Mouse (Mus musculus) forelimb bud, embryonic 11.5 days (tissue): Measurements from ENCODE around the gene Cep164.
"Not testable (repeated sequence)": the region's sequence is repeated elsewhere in the genome, so short reads cannot be mapped to it uniquely, and the experiment has no call there.

Experiments used
- DNase-seq: peaks from one replicate; pipeline ENCODE4 v3.0.0-alpha.2; 2012; ENCODE audit warnings: low read depth, low spot score

The Cep164 gene

DNA sequence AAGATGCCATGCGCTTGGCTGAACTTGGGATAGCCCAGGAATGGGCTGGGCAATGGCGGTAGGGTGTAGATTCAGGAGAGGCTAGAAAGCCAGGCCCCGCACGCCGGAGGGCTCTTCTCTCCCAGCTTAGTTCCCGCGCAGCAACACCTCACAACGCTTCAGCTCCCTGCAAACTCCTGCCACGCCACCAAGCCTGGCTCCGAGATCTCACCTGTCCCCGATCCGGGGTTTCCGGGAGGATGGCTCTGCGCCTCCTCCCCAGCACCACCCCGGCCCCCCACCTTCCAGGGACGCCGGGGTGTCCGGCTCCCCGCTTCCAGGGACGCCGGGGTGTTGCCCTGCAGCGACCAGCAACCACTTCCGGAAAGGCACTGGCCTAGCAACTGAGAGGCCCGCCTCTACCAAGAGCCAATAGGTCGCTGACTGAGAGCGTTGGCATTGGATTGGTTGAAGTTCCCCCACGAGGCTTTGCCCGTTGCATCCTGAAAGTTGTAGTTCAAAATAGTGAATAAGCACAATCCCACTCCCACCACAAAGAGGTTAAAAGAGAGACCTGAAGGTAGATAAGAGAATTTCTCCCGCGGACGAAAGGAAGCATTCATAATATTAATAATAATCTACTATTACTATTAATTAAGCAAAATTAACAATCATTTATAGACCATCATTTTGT lies at the start of gene Cep164:
TSS of gene Cep164 (minus strand) at position 401 of the 673 bp plus-strand sequence.
- DNase-seq = peak; percentile 89

DNA sequence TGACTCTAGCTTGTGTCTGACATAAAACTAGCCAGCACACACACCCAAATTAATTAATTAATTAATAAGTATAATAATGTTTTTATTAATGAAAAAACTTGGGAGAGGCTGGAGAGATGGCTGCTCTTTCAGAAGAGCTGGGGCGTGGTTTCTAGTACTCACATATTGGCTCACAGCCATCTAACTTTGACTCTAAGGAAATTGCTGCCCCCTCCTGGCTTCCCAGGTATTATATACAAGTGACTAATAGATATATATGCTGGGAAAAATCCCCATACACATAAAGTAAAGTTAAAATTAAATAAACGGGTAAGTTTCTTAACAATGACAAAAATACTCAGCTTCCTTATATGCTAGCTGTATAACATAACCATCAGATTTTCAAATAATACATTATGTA lies 49.4 kb upstream of the Cep164 start:
- DNase-seq = no peak

DNA sequence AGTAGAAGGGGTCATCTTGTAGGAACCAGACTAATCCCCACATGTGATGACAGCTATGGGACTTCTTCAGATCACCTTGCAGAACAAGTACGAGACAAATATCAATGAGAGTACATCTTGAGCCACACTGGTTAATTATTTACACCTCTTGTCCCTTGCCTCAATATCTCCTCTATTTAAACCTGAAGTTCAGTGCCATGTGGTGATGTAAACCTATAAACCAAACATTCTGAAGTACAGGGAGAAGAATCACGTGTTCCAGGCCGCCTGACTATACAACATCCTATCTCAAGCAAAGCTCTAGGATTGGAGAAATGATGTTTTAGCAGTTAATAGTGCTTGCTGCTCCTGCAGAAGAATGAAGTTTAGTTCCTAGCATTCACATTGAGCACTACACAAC lies 41.8 kb upstream of the Cep164 start:
- no peak for DNase-seq

DNA sequence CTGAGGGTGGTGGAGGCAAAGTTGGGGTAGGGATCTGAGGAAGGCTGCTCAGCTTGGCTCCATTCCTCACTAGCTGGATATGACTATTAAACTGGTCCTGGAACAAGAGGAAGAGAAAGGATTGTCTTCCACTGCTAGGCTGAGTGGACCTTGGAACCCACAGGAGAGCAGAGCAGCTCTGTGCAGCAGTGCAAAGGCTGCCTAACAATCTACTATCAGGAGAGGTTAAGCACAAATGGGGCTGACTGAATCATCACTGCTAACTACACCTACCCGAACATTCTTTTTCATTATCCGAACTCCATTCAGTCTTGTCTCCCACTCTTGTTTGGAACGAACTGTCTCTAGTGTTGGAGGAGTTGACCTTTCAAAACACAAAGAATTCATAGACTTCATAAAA lies 40.7 kb upstream of the Cep164 start:
- no peak for DNase-seq

DNA sequence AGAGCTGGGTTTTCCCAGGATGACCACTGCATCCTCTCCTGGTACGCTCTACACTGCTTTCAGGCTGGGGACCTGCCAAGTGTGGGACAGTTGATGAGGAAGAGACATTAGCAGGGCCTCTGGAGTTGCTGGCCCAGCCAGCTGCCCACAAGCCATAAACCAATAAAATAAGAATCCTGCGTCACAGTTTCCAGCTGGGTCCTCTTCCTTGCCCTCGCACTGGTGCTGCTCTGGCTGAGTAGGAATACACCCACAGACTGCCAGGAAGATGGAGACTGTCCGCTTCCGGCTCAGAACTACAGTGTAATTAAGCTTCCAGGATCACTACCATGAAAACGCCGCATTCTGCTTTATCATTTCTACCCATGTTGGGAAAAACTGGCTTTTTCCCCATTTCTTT lies 33.3 kb upstream of the Cep164 start:
- no peak for DNase-seq

DNA sequence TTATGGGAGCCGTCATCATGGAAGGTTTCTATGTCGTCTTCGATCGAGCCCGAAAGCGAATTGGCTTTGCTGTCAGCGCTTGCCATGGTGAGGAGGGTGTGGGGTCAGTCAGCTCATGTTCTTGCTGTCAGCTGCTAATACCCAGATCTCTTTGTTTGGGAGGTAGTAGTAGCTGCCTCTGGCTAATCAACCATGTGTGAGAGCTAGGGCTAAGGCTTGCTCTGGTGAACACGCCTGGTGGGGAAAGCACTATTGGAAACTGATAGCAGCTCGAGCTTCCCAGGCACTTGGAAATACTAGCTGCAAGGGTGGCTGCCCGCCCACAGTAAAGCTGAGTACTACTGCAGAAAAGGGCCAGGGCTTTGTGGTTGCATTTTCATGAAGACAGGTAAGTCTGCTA lies 30.9 kb upstream of the Cep164 start:
- no peak for DNase-seq

DNA sequence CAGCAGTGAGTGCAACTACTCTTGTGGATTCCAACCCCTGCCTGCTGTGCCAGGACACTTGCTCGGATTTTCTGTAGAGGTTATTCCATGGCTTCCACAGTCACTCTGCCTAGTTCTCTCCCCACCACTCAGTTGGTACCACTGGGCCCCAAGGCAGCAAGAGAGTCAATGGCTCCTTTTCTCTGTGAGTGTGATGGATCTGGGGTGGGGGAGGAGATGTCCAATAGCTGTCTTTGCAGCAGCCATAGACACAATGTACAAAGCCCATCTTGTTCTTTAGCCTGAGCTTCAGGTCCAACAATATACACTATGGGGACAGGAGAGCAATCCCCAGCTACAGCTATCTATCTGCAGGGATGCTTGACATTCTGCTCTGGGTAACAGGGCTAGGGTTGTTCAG lies 25.6 kb upstream of the Cep164 start:
- no peak for DNase-seq

DNA sequence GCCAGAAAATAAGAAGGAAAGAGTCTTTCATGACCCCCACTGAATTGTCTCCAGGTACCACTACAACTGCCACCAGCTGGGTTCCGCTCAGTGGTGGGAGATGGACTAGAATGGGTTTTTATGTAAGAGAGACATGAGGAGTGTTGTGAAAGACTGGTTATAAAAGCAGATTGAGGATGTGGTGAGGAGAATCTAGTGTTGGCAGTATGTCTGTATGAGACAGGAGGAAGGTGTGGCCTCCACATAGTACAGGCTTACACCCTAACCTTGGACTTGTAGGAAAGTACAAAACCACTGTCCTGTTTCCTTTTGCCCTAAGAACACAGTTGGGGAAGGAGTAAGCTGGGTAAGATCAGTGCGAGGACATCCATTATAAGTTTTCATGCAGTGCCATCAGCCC lies 25.2 kb upstream of the Cep164 start:
- DNase-seq = no peak

DNA sequence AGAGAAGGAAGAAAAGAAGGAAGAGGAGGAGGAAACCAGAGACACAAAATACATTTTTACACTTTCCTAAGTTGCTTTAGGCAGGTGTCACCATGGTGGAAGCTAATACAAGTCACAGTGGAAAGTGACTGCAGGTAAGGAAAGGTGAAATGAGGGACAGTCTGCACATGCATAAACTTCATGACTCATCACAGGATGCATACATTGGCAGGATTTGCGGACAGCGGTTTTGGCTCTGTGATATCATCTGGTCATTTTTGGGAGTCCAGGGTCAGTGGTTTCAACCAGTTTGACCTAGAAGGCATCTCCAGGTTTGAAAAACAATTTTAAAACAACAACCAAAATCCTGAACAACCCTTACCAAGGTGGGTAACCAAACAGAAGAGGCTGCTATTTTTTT lies 23.3 kb upstream of the Cep164 start:
- DNase-seq = no peak

DNA sequence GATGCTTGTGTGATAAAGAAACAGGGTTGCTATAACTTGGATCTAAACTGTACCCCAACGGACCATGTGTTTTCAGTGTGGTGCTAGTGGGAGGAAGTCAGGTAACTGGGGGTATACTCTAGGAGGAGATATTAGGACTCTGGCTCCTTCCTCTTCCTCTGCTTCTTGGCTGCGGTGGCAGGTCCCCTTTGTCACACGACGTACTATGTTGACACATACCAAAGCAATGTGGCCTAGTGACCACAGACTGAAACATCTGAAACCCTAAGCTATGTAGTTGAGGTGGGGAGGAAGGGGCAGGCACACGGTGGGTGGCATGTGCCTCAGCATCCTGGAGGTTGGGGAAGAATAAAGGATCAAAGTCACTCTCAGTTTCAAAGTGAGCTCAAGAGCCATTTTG lies 22.8 kb upstream of the Cep164 start:
- DNase-seq = no peak

DNA sequence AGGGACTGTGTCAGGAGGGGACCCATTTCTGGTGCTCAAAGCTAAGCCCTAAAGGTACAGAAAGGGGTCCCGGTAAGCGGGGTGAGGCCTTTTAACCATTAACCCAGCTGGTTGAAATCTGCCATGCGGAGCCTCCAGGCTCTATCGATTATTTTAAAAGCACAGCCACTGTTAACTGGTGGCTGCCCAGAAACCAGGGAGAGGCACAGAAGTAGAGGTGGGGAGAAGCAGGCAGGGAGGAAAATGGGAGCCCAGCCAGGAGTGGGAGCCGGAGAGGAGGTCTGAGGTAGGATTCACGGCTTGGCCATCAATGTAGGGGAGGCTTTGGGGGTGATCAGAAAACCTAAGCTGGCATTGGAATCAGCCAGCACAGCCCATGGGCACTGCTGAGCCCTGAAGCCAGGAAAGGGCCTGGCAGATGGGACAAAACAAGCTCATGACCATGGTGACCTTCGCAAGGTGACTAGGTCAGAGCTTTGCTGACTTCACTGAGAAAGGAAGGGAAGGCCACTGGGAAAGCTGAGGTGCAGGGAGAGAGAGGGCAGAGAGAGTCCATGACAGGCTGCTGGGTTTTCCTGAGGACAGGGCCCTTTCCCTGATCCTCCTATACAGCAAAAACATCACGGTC lies 22.2 kb upstream of the Cep164 start:
- DNase-seq = no peak

DNA sequence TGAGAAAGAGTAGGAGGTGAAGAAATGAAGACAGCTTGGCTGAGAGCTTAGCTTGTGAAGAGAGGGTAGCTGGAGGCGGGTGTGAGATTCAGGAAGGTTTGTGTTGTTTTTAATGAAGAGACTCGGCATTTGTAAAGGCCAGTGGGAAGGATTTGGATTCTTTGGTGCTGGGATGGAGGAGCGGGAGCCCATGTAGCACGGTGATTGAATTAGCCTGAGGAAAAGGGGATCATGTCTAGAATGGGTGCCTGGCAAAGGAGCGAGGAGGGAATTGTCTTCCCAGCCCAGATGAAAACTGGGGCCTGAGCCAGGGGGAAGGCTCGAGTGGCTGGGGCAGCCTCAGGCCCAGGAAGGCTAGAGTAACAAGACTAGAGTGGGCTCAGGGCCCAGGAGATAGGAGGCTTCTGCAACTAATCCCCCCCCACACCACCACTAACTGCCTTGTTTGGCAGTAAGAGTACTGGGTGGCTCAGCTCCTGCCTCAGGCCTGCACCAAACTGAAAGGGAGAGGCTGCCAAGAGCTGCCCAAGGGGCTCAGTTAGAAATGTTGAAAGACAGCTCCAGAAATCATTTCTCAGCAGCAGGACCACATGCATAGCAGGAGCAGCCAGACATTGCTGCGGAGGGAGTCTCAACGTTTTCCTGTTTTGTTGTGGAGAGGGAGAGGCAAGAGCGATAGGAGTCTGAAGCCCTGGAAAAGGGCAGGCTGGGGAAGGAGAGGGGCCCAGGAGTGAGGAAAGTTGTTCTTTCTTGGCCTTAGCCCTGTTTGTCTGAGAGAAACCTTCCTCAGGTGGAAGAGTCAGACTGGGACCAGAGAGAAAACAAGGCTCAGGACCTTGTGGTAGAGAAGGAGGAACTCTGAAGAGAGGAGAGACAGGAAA lies 21.3 kb upstream of the Cep164 start:
- DNase-seq = no peak

DNA sequence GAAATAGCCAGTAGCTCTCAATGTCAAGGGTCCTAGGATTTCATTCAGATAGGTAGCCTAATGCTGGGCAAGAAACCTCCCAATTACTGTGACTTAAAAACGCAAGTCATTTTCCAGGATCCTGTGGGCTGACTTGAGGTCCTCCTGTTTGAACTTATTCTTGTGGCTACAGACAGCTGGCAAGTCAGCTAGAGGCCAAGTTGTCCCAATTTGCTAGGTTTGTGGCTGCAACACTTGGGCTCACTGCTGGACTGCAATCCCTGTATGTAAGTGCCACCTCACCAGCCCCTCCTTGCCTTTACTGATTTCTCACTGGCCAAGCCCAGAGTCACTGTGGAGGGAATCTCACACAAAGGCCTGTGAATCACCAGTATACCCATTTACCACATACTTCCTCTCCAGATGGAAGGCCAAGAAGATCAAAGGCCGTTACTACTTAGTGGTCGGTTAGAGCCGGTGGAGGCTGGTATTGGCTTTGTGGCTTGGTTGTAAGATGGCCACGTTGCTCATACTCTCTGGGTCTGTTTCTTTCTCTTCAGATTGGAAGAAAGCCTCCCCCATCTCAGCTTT lies 18.5 kb upstream of the Cep164 start:
- DNase-seq = no peak

DNA sequence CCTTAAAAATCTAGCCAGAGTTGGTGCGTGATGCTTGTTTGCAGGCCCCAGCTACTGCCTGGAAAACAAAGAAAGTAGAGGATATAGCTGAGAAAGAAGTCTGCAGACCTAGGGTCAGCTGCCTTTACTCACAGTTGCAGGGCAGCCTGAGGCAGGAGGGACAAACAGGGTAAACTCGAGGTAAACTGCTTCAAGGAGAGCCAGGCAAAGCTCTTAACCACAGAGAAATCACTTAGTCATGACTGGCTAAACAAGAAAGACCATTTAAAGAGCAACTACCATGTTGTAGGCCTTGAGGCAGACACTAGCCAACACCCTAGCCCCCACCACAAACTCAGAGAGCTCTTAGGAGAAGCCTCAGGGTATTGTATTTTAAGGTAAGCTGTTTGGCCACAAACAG lies 17.7 kb upstream of the Cep164 start:
- DNase-seq = not testable (repeated sequence)

DNA sequence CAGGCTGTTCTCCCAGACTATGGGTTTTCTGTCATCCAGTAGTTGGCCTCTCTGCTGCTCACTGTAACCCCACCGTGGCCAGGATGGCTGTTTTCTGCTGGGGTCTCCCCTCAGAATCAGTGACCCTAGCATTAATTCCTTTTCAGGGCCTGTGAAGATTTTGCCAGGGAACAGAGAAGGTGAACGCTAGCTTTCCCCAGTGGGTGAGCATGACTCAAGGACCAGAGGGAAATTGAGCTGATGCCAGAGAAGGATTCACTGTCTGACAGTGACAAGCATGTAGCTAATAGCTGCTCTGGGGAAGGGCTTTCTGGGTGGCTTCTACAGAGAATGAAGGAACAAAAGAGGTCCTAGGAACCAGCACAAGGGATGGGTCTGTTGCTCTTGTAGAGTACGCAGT lies 17.1 kb upstream of the Cep164 start:
- DNase-seq = no peak

DNA sequence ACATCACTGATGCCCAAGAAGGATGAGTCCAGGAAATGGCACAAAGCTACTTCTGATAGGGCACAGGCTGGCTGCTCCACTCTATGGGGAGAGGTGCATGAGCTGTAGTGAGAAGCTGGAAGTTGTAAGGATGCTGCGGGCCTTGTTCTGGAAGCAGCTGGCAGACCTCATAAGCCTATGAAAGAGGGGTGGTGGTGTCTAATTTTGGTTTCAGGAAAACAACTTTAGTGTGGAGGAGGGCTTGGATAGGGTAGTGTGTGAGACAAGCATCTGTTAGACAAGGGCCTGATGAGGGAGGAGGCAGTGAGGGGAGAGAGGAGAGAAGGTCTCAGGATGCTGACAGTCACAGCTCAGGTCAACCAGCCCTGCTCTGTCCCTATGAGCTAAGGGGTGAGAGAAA lies 15.3 kb upstream of the Cep164 start:
- DNase-seq = no peak

DNA sequence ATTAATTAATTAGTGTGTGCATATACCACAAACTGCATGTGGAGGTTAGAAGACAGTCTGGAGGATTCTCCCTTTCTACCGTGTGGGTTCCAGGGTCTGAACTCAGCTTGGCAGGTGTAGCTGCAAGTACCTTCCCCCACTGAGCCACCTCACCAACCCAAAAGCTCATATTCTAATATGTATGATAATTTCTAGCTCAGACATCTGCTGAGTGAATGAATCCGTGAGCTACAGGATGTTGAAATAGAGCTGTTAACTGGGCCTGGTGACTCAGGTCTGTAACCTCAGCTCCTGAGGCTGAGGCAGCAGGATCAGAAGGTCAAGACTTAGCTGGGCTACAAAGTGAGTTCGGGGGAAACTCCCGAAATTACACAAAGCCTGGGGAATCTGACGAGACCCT lies 14.5 kb upstream of the Cep164 start:
- DNase-seq = no peak

DNA sequence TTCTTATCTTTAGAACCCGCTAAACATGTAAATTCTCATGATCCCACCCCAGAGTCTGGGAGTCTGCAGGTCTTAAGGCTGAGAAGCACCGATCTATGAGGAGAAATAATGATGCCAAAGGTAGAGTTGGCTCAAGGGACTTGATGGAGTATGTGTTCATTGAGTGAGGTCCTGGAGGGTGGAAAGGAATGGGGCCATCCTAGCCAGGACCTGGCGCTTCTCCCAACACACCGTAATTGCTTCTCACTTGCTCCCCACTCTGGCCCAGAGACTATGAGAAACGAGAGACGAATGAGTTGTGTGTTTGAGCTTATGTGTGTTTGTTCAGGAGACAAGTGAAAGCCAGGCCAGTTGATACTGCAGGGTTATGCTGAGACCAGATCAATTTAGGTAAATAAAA lies 13.0 kb upstream of the Cep164 start:
- DNase-seq = no peak

DNA sequence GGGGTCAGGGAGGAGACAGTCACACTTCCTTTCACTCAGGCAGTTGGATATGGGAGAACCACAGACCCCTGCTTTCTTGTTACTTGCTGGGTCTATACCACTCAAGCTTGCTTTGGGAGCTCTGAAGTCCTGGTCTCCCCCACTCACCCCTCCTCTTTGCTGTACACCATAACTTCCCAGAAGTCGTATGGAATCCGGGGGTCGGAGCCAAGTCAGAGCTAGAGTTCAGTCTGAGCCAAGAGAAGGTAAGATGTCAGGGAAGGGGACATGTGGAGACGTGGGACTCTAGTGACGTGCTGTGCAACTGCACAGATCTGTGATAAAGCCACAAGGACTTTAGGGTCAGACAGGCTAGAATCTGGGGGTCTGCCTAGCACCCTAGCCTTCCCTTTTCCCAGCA lies 11.8 kb upstream of the Cep164 start:
- no peak for DNase-seq

DNA sequence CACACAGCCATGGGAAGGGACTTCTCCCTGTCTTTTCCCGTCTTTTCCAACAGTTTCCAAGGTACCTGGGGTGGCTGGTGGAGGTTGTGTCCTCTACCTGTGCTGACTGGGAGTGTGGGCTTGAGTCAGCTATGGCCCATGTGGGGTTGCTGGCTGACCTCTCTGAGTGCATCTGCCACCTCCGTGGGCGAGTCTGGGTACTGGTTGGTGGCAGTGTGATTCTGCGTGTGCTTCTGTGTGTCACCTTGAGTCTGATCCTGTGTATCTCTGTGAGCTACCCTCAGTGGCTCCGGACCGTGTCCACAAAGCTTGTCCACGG lies 11.4 kb upstream of the Cep164 start:
- no peak for DNase-seq

DNA sequence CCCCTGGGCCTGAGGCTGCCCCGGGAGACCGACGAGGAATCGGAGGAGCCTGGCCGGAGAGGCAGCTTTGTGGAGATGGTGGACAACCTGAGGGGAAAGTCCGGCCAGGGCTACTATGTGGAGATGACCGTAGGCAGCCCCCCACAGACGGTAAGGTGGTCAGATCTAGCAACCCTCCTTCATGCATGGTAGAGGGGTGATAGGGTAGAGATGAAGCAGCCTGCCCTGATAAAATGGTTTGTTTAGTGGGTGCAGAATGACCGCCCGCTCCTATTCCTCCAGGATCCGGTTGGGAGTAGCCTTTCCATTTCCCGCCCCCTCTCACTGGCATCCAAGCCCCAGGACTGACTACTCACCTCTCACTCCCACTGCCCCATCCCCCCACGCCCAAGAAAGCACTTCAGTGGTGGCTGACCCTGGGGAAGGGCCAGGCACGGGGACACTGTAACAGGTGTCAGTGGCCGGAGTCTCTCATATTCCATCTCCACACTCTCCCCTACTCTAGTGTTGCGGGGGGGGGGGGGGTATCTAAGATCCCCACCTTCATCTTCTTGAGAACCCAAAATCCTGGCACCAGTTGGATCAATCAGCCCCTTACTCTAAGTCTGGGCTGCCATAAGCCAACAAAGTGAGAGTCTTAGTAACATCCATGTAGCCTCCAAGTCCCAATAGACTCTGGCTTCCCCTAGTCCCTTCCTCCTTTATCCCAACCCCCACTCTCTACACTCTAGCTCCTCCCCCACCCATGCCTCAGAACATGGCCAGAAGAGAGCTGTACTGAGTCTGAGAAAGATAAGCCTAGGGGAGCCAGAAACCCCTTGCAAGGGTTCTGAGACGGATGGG lies 10.9 kb upstream of the Cep164 start:
- no peak for DNase-seq
